Mouse (Mus musculus) heart, embryonic 16.5 days (tissue): ENCODE results near the gene Xcl1. TPM values are rescaled to one million over a fixed set of nuclear protein-coding genes. Genes with fewer than 3 reads are reported as not detected.
A peak's percentile ranks its signal among the peaks of the same experiment; 100 is the strongest.

Experiments
- ATAC-seq: fragments of 200-750 bp; cut with Nextera tagmentation; replicated peaks from 2 replicates; pipeline ENCODE4 v1.8.0; 2017; ENCODE audit warnings: moderate number of reproducible peaks; ENCODE audit not compliant: insufficient read depth, low FRiP score; ENCODE audit errors: extremely low read depth
- H3K27ac ChIP-seq: fragments of 300-500 bp; sonication (generic); 2 replicates; pipeline ENCODE4 v1.5.1; 2014; ENCODE audit warnings: mild to moderate bottlenecking, low read length, control low read depth, moderate library complexity
- H3K27me3 ChIP-seq: fragments of 300-500 bp; sonication (generic); 2 replicates; pipeline ENCODE4 v1.6.1; 2014; ENCODE audit warnings: low read length, mixed read lengths; ENCODE audit not compliant: control insufficient read depth, insufficient read depth
- H3K36me3 ChIP-seq: fragments of 300-500 bp; sonication (generic); 2 replicates; pipeline ENCODE4 v1.6.1; 2014; ENCODE audit not compliant: control insufficient read depth, insufficient read depth
- H3K4me1 ChIP-seq: fragments of 300-500 bp; sonication (generic); 2 replicates; pipeline ENCODE4 v1.6.1; 2014; ENCODE audit warnings: low read length, mixed read lengths; ENCODE audit not compliant: control insufficient read depth, insufficient read depth
- H3K4me2 ChIP-seq: fragments of 300-500 bp; sonication (generic); 2 replicates; pipeline ENCODE4 v1.6.1; 2014; ENCODE audit warnings: low read depth, mild to moderate bottlenecking, control low read depth, low read length
- H3K4me3 ChIP-seq: fragments of 300-500 bp; sonication (generic); 2 replicates; pipeline ENCODE4 v1.5.1; 2014; ENCODE audit warnings: mild to moderate bottlenecking, control low read depth, low read length
- H3K9ac ChIP-seq: fragments of 300-500 bp; sonication (generic); 2 replicates; pipeline ENCODE4 v1.6.1; 2014; ENCODE audit warnings: low read length, control low read depth
- H3K9me3 ChIP-seq: fragments of 300-500 bp; sonication (generic); replicated peaks from 2 replicates; pipeline ENCODE4 v1.6.1; 2016; ENCODE audit warnings: low read length; ENCODE audit not compliant: control insufficient read depth
- WGBS: fragments of 180-500 bp; shearing (Covaris S2); extraction: QIAGEN DNeasy Blood & Tissue Kit; methylation state at CpG from one replicate; pipeline ENCODE4 v1.1.7; 2014; 5-methylcytosine and 5-hydroxymethylcytosine counted together
- polyA plus RNA-seq: library from polyadenylated mRNA; unstranded; fragments of >200 nt; fragmentation: Nextera tagmentation; extraction: Ambion mirVana; gene quantifications from 2 replicates; pipeline ENCODE4 v1.2.1, GENCODE M21; 2015

Gene Xcl1
- polyA plus RNA-seq, 1 experiment from 2014 or later, result 2.9 TPM

DNA sequence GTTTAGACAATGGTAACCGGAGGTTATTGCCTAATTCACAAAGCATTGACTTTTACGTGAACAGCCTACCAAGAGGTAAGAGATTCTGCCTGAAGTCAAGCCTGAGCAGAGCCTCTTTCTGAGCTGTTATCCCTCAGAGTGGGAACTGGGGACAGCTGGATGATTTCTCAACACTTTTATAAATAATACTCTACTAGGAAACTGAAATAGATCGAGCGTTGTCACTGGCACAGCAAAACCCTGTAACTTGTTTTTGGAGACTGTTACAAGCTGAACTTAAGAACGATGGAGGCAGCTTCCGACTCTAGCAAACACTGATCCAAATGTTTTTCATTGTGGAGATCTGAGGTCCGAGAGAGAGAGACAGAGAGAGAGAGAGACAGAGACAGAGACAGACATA is 4.2 kb downstream of the Xcl1 start:
- no peaks in the 10 kb centered on the region for H3K36me3 ChIP-seq
- no peak for ATAC-seq
- no peak overlapping the region for H3K9ac ChIP-seq
- WGBS, result 87% methylated on average over 7 of the region's 7 CpGs
- H3K27me3 ChIP-seq, result no peaks in the 10 kb centered on the region
- H3K4me2 ChIP-seq, result no peak overlapping the region
- H3K9me3 ChIP-seq, result 0 out of 2 replicates have a peak, but pooled peaks cover 6% of the 10 kb centered on the region
- H3K4me3 ChIP-seq, result no peak overlapping the region
- no peak overlapping the region for H3K27ac ChIP-seq
- no peaks in the 10 kb centered on the region for H3K4me1 ChIP-seq

DNA sequence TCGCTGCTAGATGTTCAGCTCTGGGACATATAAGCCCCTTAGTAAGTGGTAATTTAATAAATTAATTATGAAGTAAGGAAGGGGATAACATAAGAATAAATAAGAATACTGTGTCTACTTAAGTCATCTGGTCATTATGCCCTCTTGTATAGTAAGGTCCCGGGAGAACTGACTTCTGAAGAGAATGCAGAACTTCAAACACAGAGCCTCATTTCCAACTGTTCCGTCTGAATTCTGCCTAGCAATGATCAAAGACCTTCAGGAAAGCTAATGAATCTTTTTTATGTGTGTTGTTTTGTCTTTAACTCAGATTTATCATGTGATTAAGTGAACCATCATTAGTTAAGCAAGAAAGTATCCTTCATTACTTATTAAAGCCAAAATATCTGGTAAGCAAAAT is 5.3 kb downstream of the Xcl1 start:
- Histone ChIP-seq H3K9me3 (peaks cover 8% of the 10 kb centered on the region; the same call in 1 of the 2 replicates), H3K27ac (no peak overlapping the region), H3K4me3 (no peak overlapping the region), H3K36me3 (no peaks in the 10 kb centered on the region), H3K9ac (no peak overlapping the region), H3K27me3 (no peaks in the 10 kb centered on the region), H3K4me1 (no peaks in the 10 kb centered on the region), H3K4me2 (no peak overlapping the region)
- no peak for ATAC-seq
- WGBS, result 89% methylated on average over 3 of the region's 3 CpGs

DNA sequence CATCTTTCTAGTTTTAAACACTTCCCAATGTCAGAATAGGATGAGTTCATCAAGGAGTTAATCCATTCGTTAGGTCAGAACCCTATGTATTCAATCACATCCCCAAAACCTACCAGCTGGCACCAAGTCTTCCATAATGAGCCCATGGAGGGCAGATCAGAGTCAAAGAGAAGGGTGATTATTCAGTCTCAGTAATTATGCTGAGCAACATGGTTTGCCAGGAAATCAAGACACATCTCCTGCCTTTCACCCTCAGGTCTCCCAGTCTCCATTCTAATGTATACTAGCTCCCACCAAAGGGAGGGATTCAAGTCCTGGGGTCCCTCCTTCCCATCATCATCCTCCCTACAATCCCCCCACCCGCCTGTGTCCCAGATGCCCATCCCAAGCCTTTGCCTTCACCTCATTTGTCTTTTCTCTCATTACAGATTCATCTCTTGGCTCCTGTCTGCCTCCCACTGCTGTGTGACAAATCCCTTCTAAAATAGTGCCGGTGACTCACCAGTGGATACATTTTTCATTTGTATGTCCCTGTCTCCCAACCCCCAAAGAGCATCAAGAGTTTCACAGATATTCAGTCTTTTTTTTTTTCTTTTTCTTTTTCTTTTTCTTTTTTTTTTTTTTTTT is 8.7 kb downstream of the Xcl1 start:
- Histone ChIP-seq H3K9me3 (peaks cover 8% of the 10 kb centered on the region; the same call in 1 of the 2 replicates), H3K27me3 (no peaks in the 10 kb centered on the region), H3K4me3 (no peak overlapping the region), H3K4me2 (no peak overlapping the region), H3K27ac (no peak overlapping the region), H3K4me1 (no peaks in the 10 kb centered on the region), H3K36me3 (no peaks in the 10 kb centered on the region), H3K9ac (no peak overlapping the region)
- 70% methylated on average over 3 of the region's 3 CpGs for WGBS
- ATAC-seq, result no peak

DNA sequence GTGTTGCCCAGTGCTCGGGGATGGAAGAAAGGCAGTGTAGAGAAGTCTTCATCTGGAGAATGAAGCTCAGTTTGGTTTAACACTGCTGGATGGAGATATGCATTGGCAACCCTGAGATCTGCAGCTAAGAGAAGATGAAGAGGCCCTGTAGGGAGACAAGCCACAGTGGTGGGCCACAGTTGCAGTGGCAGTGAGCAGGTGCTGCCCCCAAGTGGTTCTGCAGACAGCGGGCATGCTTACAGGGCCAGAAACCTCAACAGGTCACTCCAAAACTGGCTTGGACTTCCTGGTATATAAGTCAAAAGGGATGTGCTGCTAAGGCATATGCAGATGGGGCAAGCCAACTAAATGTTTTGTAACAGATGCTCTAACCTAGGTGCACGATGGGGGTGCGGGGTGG is 30.3 kb downstream of the Xcl1 start:
- ATAC-seq, result no peak
- Histone ChIP-seq H3K9ac (no peak overlapping the region), H3K27me3 (no peaks in the 10 kb centered on the region), H3K9me3 (no peaks in the 10 kb centered on the region), H3K4me1 (no peaks in the 10 kb centered on the region), H3K36me3 (no peaks in the 10 kb centered on the region), H3K27ac (no peak overlapping the region), H3K4me3 (no peak overlapping the region), H3K4me2 (no peak overlapping the region)
- WGBS, result 56% methylated on average over 4 of the region's 4 CpGs

DNA sequence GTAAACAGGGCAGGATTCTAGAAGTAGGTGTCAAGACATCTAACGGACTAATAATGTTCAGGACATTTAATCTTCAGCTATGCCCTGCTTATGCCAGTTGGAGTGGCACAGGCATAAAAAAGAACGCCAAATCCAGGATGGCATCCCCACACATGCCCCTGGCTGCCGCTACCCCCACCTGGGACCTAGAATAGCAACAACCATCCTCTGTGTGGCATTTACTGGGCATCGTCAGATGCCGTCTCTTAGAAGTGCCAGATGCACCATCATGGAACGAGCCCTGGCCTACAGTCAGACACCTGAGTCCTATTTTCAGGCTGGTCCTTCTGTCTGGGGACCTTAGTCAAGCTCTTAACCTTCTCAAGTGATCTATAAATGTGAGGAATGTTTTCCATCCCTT is 34.6 kb downstream of the Xcl1 start:
- Histone ChIP-seq H3K4me3 (no peak overlapping the region), H3K27me3 (no peaks in the 10 kb centered on the region), H3K4me2 (no peak overlapping the region), H3K36me3 (no peaks in the 10 kb centered on the region), H3K4me1 (peaks cover 33% of the 10 kb centered on the region), H3K27ac (no peak overlapping the region), H3K9ac (no peak overlapping the region), H3K9me3 (no peaks in the 10 kb centered on the region)
- WGBS, result 88% methylated on average over 6 of the region's 6 CpGs
- no peak for ATAC-seq

DNA sequence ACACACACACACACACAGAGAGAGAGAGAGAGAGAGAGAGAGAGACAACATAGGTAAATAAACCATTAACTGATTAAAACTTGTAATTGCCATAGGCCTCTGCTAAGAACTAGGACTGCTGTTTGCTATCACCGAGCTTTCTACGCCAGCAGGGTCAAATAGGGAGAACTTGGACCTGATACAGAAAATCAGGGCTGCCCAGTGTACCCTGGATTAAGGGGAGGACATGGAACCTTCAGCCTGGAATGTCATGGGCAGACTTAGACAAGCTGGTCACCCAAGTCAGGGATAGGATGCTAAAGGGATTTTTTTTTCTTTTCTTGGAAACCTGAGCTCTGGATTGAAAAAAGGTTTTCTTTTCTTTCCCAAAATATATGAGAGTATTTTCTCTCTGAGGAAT is 35.1 kb downstream of the Xcl1 start:
- WGBS, result 62% methylated on average over 2 of the region's 2 CpGs
- Histone ChIP-seq H3K27me3 (no peaks in the 10 kb centered on the region), H3K36me3 (no peaks in the 10 kb centered on the region), H3K9ac (no peak overlapping the region), H3K9me3 (no peaks in the 10 kb centered on the region), H3K4me3 (no peak overlapping the region), H3K4me1 (peaks cover 33% of the 10 kb centered on the region), H3K27ac (no peak overlapping the region), H3K4me2 (no peak overlapping the region)
- no peak for ATAC-seq

DNA sequence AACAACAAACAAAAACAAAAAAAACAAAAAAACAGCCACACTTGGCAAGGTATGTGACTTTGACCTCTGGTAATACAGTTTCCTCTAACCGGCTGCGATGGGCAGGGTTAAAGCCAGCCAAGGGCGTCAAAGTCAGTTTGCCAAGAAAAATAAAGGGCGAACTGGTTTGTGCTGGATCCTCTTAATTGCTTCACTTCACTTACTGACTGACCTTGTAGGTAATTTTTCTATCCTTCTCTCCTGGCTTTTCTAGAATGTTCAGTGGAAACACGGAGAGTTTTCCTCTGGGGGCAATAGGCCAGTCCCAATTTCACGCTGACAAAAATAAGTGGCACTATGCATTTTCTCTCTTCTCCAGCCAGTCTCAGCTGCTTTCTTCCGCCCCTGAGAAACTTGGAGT is 35.8 kb downstream of the Xcl1 start:
- ATAC-seq, result no peak
- H3K27ac ChIP-seq, result peak overlapping the region; percentile 23; the same call in 1 of the 2 replicates
- H3K4me2 ChIP-seq, result peak overlapping the region; percentile 95
- H3K4me3 ChIP-seq, result peak overlapping the region; percentile 64
- H3K4me1 ChIP-seq, result peaks cover 33% of the 10 kb centered on the region
- H3K9me3 ChIP-seq, result no peaks in the 10 kb centered on the region
- no peaks in the 10 kb centered on the region for H3K36me3 ChIP-seq
- H3K27me3 ChIP-seq, result no peaks in the 10 kb centered on the region
- WGBS, result 29% methylated on average over 7 of the region's 7 CpGs
- peak overlapping the region; percentile 78 for H3K9ac ChIP-seq

DNA sequence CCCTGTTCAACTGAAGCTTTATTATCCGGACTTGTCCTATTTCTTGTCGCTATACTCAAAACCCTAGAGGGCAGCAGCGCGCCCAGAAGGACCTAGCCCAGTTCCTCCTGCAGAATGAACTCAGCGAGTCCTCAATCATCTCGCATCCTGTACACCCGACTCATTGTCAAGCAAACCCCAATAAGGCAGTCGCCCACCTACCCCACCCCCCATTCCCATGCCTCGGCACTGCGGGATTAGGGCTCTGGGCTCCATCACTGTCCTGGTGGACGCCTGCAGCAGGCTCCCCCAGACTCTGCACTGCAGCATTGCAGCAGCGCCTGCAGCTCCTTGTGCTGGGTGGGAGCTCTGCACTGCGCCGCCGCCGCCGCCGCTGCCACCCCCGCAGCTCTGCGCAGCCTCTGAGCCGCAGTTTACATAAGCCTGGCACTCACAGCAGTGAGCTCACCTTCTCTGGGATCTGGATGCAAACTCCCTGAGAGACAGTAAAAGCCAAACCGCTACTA is 36.4 kb downstream of the Xcl1 start:
- under 1% methylated on average over 22 of the region's 22 CpGs for WGBS
- Histone ChIP-seq H3K27ac (peak overlapping the region; percentile 80), H3K4me3 (peak overlapping the region; percentile 64), H3K36me3 (no peaks in the 10 kb centered on the region), H3K27me3 (no peaks in the 10 kb centered on the region), H3K9me3 (no peaks in the 10 kb centered on the region), H3K4me2 (peak overlapping the region; percentile 95), H3K4me1 (peaks cover 33% of the 10 kb centered on the region), H3K9ac (peak overlapping the region; percentile 78)
- peak; percentile 79 for ATAC-seq

DNA sequence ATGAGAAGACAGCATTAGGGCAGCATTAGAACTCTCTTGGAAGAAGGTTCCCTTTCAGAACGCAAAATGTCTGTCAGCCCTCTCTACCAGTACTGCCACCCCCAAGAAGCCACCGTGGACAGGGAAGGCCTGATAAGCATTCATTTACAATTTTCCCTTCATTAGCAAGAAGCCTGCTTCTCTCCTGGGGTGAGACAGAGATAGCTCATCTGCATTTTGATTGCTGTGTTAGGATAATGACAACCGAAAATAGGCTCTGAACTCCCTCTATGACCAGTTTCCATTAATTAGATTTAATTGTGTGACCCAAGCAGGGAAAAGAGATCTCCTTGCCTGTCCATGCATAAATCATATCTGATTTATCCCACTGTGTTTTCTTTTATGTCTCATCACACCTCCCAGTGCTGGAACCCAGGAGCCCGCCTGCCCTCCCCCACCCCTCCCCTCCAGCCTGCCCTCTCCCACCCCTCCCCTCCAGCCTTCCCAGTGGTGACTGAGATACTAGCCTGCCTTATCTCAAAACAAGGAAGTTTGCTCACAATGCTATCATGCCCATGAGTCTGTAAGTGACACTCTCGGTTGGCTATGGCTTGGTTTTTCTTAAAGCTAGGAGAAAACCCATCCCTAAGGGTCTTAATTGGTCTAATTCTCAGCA is 38.0 kb downstream of the Xcl1 start:
- Histone ChIP-seq H3K4me2 (peak overlapping the region; percentile 49), H3K4me3 (no peak overlapping the region), H3K27me3 (no peaks in the 10 kb centered on the region), H3K27ac (peak overlapping the region; percentile 84), H3K9me3 (no peaks in the 10 kb centered on the region), H3K4me1 (peaks cover 33% of the 10 kb centered on the region), H3K36me3 (no peaks in the 10 kb centered on the region), H3K9ac (peak overlapping the region; percentile 42)
- ATAC-seq, result no peak
- 23% methylated on average over 5 of the region's 5 CpGs for WGBS
